Mouse (Mus musculus) adrenal gland (tissue): ENCODE data around the gene Hs6st1.

ENCODE experiments used
- intact Hi-C: fragments of 180-260 bp; cut with DNase I; formaldehyde crosslinking; loops from one replicate; pipeline ENCODE4 v1.15.1; 2025

The Hs6st1 gene

DNA sequence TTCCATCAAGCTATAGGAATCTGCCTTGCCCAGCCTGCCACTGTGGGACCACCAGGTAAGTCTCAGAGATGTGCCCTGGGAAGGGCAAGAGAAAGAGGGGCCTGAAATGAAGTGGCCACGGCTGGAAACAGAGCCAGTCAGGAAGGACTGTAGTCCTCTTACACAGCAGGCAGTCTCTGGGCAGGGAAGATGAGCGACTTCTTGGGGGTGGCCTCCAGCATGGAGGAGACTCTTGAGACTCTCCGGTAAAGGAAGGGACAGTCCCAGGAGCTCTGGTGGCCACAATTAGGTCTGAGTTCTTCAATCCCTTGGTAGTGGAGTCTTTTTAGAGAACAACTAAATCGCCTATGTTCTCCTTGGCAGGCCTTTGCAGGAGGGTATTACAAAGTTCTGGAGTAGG, 4.0 kb upstream of the Hs6st1 start:
- intact Hi-C loops = loop anchor here (5.0 to 10.0 kb wide), 3 partner anchors 222 to 679 kb away; no protein-coding TSS in a partner anchor

DNA sequence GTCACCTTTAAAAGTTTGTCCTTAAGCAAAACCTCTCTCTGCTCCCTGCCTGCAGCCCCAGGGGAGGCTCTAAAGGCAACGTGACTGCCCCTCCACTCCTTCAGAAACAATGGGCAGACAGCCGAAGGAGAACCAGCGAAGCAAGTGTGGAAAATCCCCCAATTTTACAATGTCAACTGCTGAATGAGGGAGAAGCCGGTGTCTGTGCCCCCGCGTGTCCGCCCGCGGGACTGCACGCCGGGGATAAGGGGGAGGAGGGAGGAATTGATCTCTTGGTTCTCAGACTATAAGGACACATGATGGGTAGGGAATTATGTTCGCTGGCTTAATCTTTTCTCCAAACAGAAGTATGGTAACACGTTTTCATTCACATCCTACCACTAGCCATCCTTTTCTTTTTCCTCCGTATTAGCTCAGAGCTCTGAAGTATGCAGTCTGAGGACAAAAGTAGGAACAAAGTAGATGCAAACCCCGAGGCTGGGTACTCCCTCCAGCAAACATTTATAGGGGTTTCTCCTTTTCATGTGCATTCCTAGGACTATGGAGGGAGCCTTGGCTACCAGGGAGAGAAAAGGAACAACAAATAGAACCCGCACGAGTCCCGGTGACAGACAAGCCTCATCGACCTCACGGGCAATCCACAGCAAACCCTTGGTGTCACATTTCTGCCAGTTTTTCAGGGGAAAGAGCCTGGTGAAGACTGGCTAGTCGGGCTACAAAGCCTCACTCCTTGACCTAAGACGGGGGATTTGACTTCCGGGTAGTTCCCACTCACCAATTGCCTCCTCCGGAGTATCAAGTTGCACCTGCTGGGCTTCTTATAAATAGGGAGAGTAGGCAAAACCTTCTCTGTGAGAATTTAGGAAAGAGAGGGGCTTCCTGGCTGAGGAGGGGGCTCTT, 3.1 kb upstream of the Hs6st1 start:
- intact Hi-C loops = loop anchor here (5.0 to 10.0 kb wide), 3 partner anchors 223 to 680 kb away; no protein-coding TSS in a partner anchor

DNA sequence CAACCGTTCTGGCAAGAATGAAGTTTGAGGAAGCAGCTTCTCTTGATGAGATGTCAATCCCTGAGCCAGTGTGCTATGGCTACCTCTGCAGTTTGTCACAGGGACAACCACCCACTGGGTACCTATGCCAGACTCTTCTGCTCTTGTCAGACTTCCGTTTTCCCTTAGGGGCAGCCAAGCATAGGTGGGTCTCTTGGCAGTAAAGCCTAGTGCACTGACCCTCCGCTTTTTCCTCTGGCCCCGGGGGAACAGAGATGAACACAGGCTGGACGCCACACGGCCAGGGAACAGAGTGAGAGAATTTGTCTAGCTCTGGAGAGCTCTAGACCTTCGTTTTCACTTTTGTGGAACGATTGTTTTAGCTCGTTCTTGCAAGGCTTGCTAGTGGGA, 2.4 kb upstream of the Hs6st1 start:
- intact Hi-C loops = loop anchor here (10.0 kb wide), 2 partner anchors 341 to 681 kb away; no protein-coding TSS in a partner anchor

DNA sequence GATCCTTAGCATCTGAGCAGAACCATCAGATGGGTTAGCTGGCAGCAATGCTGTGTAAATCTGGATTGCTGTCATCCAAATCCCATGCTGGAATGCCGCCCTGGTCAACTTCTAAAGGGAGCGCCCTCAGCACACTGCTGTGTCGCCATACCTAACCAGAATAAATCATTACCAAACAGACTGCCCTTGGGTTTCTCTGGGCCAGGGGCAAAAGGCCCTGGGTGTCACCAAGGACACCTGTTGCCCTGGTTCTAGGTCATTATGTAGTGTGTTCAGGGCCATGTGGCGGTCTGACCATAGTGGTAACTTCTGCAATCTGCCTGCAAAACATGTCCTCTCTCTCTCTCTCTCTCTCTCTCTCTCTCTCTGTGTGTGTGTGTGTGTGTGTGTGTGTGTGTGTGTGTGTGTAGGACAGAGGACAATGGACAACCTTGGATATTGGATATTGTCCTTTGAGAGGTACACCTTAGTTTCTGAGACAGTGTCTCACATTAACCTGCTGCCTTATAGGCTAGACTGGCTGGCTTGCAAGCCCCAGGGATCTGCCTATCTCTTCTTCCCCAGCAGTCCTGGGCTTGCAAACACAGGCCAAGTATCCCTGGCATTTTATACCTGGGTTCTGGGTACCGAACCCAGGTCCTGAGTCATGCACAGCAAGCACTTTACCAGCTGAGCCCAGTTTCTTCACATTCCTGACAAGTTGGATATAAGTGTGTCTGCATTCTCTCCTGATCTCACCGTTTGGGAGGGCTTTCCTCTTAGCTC, 1.8 kb upstream of the Hs6st1 start:
- intact Hi-C loops = loop anchor here (10.0 kb wide), 2 partner anchors 342 to 682 kb away; no protein-coding TSS in a partner anchor

DNA sequence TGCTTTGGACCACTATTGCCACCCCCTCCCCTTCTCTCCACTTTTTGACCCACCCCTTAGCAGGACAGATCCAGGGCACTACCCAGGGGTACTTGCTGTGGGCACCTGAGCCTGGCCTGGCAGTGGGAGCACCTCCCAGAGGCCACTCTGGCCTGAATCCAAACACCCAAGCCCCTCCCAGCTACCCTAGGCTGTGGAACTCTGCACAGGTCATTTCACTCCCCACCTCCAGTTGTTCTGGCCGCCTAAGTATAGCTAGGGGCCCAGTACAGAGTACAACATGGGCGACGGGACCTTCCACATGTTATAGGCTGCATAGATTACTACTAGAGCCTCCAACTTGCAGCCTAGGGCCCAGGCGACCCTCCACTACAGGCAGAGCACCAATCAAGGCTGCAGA, 999 bp upstream of the Hs6st1 start:
- intact Hi-C loops = loop anchor here (10.0 kb wide), 2 partner anchors 342 to 682 kb away; no protein-coding TSS in a partner anchor

DNA sequence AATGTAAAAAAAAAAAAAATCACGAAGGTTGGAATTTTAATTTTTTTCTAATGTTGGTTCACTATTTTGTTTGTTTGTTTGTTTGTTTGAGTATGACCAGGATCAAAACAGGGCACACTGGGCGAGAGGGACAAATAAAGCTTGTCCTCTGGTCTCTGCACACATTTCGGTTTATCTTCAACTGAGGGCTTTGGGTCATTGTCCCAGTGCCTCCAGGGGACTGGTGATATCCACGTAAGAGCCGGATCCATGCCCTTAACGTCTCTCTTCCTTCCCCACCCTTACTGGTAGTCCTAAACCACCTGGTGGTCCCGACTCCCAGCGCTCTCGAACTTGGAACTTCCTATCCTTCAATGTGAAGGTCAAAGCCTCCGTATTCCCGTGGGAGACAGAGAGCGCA, 589 bp upstream of the Hs6st1 start:
- intact Hi-C loops = loop anchor here (10.0 kb wide), 2 partner anchors 343 to 683 kb away; no protein-coding TSS in a partner anchor

DNA sequence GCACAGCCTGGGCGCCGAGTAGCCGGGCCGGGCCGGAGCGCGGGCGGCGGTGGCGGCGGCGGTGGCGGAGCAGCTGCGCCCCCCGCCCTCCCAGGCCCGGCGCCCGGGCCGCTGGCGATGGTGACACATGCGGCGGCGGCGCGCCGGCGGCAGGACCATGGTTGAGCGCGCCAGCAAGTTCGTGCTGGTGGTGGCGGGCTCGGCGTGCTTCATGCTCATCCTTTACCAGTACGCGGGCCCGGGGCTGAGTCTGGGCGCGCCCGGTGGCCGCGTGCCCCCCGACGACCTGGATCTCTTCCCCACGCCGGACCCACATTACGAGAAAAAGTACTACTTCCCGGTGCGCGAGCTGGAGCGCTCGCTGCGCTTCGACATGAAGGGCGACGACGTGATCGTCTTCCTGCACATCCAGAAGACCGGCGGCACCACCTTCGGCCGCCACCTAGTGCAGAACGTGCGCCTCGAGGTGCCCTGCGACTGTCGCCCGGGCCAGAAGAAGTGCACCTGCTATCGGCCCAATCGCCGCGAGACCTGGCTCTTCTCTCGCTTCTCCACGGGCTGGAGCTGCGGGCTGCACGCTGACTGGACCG, 426 bp downstream of the Hs6st1 start:
- intact Hi-C loops = loop anchor here (10.0 kb wide), 2 partner anchors 344 to 684 kb away; no protein-coding TSS in a partner anchor

DNA sequence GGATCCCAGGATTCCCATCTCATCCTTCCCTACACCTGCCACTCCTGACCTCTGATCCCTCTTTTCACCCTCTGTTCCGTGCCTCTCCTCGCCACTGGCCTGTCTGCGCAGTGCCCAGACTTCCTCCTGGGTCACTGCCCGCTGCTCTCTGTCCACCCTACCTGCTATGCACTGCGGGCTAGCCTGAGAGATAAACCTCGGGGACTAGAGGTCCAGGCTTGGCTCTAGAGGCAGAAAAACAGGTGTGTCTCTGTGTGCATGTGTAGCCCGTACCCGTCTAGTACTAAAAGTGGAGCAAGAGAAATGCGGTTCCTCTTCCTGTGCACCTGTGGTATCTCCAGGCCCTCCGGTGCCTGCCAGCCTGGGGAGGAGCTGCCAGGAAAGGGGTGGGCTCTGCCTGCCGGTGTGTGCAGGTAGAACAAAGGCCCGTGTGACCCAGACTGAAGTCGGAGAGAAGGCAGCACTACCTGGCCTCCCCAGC, 1.1 kb downstream of the Hs6st1 start:
- intact Hi-C loops = loop anchor here (10.0 kb wide), 2 partner anchors 345 to 685 kb away; no protein-coding TSS in a partner anchor

DNA sequence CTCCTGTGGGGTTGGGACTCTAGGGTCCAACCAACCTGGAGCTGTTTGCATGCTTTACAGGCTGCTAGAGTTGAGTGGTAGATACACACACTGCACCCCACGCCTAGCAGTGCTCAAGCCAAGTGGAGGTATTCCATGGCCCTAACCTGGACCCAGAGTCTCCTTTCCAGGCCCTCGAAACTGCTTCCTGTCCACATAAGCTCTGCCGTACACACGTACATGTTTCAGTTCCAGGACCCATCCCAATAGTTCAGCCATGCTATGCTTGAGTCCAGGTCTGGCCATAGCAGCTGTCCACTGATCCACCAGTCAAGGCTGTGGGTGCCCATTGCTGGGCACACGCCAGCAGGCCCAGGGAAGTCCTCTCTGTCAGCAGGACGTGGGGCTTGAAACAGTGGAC, 2.0 kb downstream of the Hs6st1 start:
- intact Hi-C loops = loop anchor here (2.0 to 10.0 kb wide), 2 partner anchors 63 to 175 kb away; partner anchors contain the start of gene Uggt1

DNA sequence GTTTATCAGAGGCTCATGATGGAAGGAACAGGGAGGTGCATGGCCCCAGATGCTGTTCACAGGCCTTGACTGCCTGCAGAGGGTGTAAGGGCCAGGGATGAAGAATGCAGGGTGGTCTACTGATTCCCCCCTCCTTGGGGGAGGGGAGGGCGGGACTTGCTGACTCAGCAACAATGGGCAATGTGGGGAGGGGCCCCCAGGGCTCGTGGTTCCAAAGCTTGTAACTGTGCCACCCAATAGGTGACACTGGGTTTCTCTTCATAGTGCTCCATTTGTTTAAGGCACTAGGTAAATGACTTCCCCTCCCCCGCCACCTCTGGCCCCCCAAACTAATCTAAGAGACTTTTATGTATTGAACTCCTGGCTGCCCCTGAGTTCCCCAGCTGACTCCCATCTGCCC, 2.5 kb downstream of the Hs6st1 start:
- intact Hi-C loops = loop anchor here (2.0 to 10.0 kb wide), 2 partner anchors 62 to 174 kb away; partner anchors contain the start of gene Uggt1

DNA sequence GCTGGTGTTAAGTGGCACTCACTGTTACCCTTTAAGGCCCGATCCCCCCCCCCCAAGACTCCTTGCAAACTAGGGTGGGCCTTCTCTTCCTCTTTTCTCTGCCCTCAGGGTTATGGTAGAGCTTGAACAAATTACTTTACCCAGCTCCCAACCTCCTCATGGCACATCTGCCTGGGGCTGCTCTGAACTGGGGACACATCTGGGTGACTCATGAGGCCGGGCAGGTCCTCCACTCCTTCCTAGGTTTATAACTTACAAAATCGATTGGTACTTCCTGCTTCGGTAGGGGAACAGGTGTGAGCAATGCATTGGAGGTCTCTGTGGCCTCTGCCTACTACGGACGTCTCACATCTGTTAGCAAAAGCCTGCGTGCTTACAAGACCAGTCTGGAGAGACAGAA, 3.0 kb downstream of the Hs6st1 start:
- intact Hi-C loops = loop anchor here (2.0 to 10.0 kb wide), 2 partner anchors 62 to 174 kb away; partner anchors contain the start of gene Uggt1

DNA sequence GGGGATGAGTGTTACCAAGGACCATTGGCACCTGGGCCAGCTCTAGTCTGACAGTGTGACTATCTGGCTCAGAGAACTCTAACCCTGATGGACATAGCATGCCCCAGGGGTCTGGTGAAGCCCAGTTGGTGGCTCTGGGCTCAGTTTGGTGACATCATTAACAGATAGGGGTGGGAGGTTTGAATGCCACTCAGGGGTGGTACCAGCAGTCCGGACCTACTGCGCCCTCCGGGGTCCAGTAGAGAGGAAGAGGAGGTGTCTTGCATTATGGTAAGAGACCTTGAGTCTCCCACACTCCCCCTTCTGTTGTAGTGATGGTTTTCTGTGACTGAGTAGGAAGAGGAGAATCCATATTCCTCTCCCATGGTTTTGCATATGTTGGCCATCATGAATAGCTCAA, 3.4 kb downstream of the Hs6st1 start:
- intact Hi-C loops = loop anchor here (2.0 to 10.0 kb wide), 2 partner anchors 61 to 173 kb away; partner anchors contain the start of gene Uggt1

DNA sequence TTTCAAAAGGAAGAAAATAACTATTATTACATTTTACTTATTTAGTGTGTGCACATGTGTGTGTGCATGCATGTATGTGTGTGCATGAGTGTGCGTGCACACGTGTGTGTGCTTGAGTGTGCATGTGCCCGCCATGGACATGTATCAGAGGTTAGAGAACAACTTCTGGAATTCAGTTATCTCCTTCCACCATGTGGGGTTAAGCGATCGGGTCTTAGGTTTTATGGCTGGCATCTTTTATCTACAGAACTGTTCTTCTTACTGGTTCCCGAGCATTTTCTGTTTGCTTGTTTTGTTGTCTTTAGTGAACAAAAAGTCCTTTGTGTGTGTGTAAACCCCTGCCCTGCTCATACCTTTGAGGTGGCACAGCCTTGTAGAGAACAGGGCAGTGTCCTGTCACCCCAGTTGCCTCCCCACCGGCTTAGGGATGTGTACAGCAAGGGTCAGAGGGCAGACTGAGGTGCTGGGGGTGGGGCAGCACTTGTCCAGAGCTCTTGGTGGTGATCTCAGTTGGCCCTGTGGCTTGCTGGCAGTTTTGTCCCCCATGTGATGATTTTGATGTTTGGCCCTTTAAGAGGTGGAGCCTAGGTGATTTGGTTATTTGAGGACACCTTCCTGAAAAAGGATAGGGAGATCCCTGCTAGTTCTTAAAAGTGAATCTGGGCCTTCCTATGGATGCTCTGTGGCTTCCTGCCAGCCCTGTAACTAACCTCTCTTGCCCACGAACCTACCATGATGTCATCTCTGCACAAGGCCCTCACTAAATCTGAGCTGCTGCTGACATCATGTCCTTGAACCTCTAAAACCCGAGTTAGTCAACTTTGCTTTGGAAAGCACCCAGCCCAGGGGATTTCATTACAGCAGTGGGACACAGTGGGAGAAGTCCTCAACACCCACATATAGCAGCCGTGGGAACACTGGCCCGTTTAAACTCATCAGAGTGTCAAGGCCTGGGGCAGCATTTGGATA, 4.7 kb downstream of the Hs6st1 start:
- intact Hi-C loops = loop anchor here (10.0 kb wide), 1 partner anchor 172 kb away; the partner anchor contains the start of gene Uggt1

DNA sequence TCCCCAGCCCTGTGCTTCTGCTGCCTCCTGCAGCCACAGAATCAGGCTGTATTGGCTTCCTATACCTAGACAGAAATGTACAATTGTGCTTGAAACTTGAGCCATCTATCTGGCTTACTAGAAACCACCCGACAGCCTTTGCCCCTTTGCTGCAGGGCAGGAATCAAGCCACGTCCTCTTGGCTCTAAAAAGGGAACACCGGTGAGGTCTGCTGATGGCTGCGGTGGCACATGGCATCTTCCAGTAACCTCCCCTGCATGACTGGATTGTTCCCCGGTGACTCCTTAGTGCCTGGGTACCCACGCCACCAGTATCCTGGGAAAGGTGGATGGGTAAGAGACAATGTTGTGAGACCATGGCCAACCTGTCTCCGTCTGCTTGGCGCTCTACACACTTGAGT, 5.4 kb downstream of the Hs6st1 start:
- intact Hi-C loops = loop anchor here (10.0 kb wide), 1 partner anchor 171 kb away; the partner anchor contains the start of gene Uggt1

DNA sequence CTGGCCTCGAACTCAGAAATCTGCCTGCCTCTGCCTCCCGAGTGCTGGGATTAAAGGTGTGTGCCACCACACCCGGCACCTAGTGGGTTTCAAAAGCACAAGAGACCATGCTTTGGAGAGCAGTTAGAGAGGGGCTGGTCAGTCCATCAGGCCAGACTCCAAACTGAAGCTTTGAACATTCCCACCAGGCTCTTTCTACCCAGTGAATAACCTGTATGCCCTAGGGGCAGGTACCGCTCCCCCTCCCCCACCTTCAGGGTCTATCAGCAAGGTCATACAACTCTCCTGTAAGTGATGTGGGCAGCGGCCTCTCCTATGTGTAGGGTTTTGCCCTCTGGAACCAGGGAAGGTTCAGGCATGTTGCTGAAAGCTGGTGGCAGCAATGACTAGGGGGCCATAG, 6.0 kb downstream of the Hs6st1 start:
- intact Hi-C loops = loop anchor here (10.0 kb wide), 1 partner anchor 171 kb away; the partner anchor contains the start of gene Uggt1

DNA sequence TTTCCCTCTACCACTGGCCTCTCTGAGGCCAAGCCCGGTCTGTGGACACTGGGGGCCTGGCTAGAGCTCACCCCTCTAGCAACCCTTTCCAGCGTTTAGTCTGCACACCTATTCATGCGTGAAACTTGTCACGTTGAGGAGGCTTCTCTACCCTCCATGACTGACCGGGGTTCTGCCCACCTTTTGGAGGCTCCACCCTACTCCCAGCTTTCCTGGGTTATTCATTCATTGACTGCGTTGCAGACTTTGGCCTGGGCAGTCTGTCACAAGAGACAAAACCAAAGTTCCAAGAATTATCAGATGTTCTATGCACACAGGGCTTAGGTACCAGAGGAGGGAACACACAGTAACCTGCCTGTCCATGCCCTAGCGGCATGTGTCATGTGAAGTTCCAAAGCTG, 6.8 kb downstream of the Hs6st1 start:
- intact Hi-C loops = loop anchor here (10.0 kb wide), 1 partner anchor 170 kb away; the partner anchor contains the start of gene Uggt1

DNA sequence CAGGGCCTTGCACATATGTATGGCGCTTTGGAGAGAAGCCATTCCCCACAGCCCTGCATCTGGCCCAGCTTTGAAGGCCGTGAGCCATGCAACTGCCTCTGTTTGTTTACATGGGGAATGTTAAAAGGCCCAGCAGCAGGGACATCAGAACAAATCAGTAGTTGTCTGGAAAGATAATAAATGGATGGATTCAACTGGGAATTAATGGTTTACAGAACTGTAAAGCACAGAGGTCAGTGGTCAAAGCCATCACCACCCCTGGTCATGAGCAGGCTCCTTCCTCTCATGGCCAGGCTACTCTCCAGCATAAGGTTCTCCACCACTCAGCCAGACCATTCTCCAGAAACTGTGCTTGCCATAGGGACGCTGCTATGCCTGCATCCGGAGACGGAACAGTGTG, 7.5 kb downstream of the Hs6st1 start:
- intact Hi-C loops = loop anchor here (10.0 kb wide), 1 partner anchor 169 kb away; the partner anchor contains the start of gene Uggt1

DNA sequence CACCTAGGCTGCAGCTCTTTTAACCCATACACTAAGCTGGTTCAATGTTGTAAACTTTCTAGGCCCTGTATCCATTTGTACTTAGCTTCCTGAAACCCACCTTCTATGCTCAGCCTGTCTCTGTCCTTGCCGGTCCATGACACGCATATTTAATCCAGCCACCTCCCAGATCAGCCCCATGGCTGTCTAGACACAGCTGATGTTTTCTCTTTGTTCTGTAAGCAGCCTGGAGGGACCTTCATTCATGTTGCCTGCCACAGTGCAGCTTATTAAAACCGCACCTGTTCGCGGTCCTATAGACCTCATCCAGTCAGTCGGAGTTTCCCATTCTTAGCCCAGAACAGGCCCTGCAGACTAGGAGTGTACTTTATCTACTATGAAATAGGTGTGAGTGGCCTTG, 8.9 kb downstream of the Hs6st1 start:
- intact Hi-C loops = loop anchor here (10.0 kb wide), 1 partner anchor 168 kb away; the partner anchor contains the start of gene Uggt1

DNA sequence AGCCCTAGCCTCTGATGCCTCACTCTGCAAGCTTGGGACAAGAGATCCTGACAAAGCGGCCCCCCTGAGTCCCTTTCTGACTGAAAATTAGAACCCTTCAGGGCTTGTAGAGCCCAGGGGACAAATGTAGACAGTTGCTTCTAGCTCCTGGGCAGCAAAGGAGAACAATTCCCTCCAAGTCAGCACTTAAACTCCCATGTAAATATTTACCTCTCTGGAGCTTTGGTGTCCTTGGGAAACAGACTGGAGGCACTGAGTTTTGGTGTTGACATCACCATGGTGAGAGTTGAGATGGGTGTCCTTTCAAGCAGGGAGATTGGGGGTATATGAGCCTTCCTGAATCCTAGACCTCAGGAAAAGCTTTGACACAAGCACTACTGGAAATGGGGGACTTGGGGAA, 10.1 kb downstream of the Hs6st1 start:
- intact Hi-C loops = loop anchor here (10.0 kb wide), 1 partner anchor 167 kb away; the partner anchor contains the start of gene Uggt1
